22 mouse cellular contexts compared by ENCODE assay signal in the genomic region with DNA sequence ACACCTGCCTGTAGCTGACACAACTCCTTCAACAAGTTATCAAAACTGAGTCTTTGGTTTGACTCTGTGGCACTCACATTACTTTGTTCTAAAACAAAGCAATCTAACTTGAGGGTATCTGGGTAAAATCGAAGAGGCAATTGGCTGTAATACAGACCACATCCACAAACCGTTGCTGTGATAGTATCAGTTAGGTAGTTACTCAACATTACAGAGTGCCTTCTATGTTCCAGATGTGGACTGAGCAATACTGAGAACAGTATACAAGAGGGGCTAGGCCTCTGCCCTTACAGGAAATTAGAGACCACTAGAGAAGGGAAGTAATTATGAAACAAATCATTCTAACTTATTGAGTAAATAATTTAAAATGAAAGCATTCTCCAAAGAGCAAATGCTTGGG.
DNase-seq lines count a peak whose midpoint lies in the region; ATAC-seq lines count a peak whose summit lies in the region.
"Had no signal": no experiment of that assay in that cellular context is flagged by ENCODE, and none has a peak within 500 bp of the region (broad histone marks: within the 10 kb centered on the region; RNA-seq: fewer than 3 reads in every experiment).

No protein-coding gene starts in this region.

- H3K9ac ChIP-seq in embryonic facial prominence, embryonic 11.5 days (replicated peaks; ENCODE audit: low read length) = no peak overlapping the region
- H3K9ac ChIP-seq: embryonic facial prominence, embryonic 12.5 days; forebrain, embryonic 13.5 days; forebrain, embryonic 15.5 days; forebrain, postnatal 0 days had no signal

- ATAC-seq in embryonic facial prominence, embryonic 11.5 days (replicated peaks; ENCODE audit: insufficient number of reproducible peaks, low FRiP score, low TSS enrichment, low read depth) = no peak
- 0 out of 2 replicates have a peak, but pooled peaks have one; percentile 45 for ATAC-seq in common myeloid progenitor, adult 5-6 weeks (replicated peaks; ENCODE audit: low read depth, poor library complexity, severe bottlenecking)
- ATAC-seq in megakaryocyte, adult 5-6 weeks (ENCODE audit: poor library complexity, severe bottlenecking) = peak; percentile 51; the same call in 1 of the 2 replicates
- no peak for ATAC-seq in frontal cortex, adult (ENCODE audit: low TSS enrichment)
- ATAC-seq: activated CD4-positive, CD25-positive, alpha-beta regulatory T cell, adult 4 months; forebrain, embryonic 13.5 days; forebrain, embryonic 15.5 days; forebrain, postnatal 0 days; Patski had no signal

- no peak overlapping the region for H3K4me2 ChIP-seq in embryonic facial prominence, embryonic 11.5 days (ENCODE audit: low read depth, low read length)
- H3K4me2 ChIP-seq: embryonic facial prominence, embryonic 12.5 days; forebrain, embryonic 13.5 days; forebrain, embryonic 15.5 days had no signal

- no peak overlapping the region for H3K27ac ChIP-seq in embryonic facial prominence, embryonic 11.5 days (replicated peaks; ENCODE audit: low read depth, low read length)
- no peak overlapping the region for H3K27ac ChIP-seq in embryonic facial prominence, embryonic 10.5 days (replicated peaks)
- H3K27ac ChIP-seq: embryonic facial prominence, embryonic 12.5 days; forebrain, embryonic 13.5 days; forebrain, embryonic 15.5 days had no signal

- H3K36me3 ChIP-seq in embryonic facial prominence, embryonic 11.5 days (replicated peaks; ENCODE audit: control insufficient read depth, insufficient read depth, low read depth, low read length) = no peaks in the 10 kb centered on the region
- H3K36me3 ChIP-seq in embryonic facial prominence, embryonic 10.5 days (replicated peaks) = no peaks in the 10 kb centered on the region
- H3K36me3 ChIP-seq: embryonic facial prominence, embryonic 12.5 days; forebrain, embryonic 15.5 days had no signal

- H3K9me3 ChIP-seq in embryonic facial prominence, embryonic 11.5 days (replicated peaks; ENCODE audit: control insufficient read depth, low read length) = no peaks in the 10 kb centered on the region
- no peaks in the 10 kb centered on the region for H3K9me3 ChIP-seq in embryonic facial prominence, embryonic 10.5 days
- H3K9me3 ChIP-seq: embryonic facial prominence, embryonic 12.5 days; forebrain, embryonic 13.5 days; forebrain, embryonic 15.5 days had no signal

- no peak overlapping the region for H3K4me3 ChIP-seq in embryonic facial prominence, embryonic 11.5 days (ENCODE audit: low read depth, low read length)
- H3K4me3 ChIP-seq in embryonic facial prominence, embryonic 10.5 days = no peak overlapping the region
- H3K4me3 ChIP-seq: embryonic facial prominence, embryonic 12.5 days; forebrain, embryonic 13.5 days; forebrain, embryonic 15.5 days had no signal

- 57% methylated on average over 2 of the region's 2 CpGs for WGBS in embryonic facial prominence, embryonic 11.5 days
- 68% methylated on average over 2 of the region's 2 CpGs for WGBS in embryonic facial prominence, embryonic 10.5 days

- peak; percentile 16 for DNase-seq in embryonic facial prominence, embryonic 11.5 days (ENCODE audit: low spot score)
- no peak for DNase-seq in embryonic facial prominence, embryonic 10.5 days (ENCODE audit: low spot score)
- peak; percentile 60 for DNase-seq in 416B (ENCODE audit: low read depth)
- no peak for DNase-seq in frontal cortex, postnatal 14 days (ENCODE audit: low spot score in 2 of 2)
- DNase-seq in right cerebral cortex, adult 18-20 months = no peak
- DNase-seq: adrenal gland, adult 8-10 months; adrenal gland, postnatal 14 days; adrenal gland, postnatal 36 days; cerebellum, adult 11-12 months; cerebellum, adult 2 months; cerebellum, adult 9-10 months; cerebellum, postnatal 10 days; cerebellum, postnatal 25 days; forebrain, postnatal 0 days had no signal

- H3K27me3 ChIP-seq in embryonic facial prominence, embryonic 11.5 days (ENCODE audit: control insufficient read depth, insufficient read depth, low read length) = no peaks in the 10 kb centered on the region
- H3K27me3 ChIP-seq in embryonic facial prominence, embryonic 10.5 days (replicated peaks; ENCODE audit: low read depth, poor library complexity, severe bottlenecking) = 0 out of 2 replicates have a peak, but pooled peaks cover 3% of the 10 kb centered on the region
- H3K27me3 ChIP-seq: embryonic facial prominence, embryonic 12.5 days; forebrain, embryonic 13.5 days; forebrain, embryonic 15.5 days had no signal

- H3K4me1 ChIP-seq in embryonic facial prominence, embryonic 11.5 days (ENCODE audit: control insufficient read depth, insufficient read depth, low read length) = no peaks in the 10 kb centered on the region
- H3K4me1 ChIP-seq in embryonic facial prominence, embryonic 10.5 days = peaks cover 11% of the 10 kb centered on the region; the same call in 1 of the 2 replicates
- H3K4me1 ChIP-seq: forebrain, embryonic 13.5 days had no signal

Comparison
In these comparisons a context has a peak if more than half of its experiments do, and no peak if none do; other contexts are left out.
1. DNase-seq: peak in embryonic facial prominence, embryonic 11.5 days (single experiment) and 416B (single experiment); none in embryonic facial prominence, embryonic 10.5 days (single experiment), frontal cortex, postnatal 14 days (0 of 2) and right cerebral cortex, adult 18-20 months (single experiment).
2. ATAC-seq: peak in common myeloid progenitor, adult 5-6 weeks (single experiment) and megakaryocyte, adult 5-6 weeks (single experiment); none in embryonic facial prominence, embryonic 11.5 days (single experiment) and frontal cortex, adult (single experiment).